Mouse (Mus musculus): ENCODE results near the gene Olfr1484. TPM values are rescaled to one million over a fixed set of nuclear protein-coding genes. Genes with fewer than 3 reads are reported as not detected.
"Not testable (repeated sequence)": the region's sequence is repeated elsewhere in the genome, so short reads cannot be mapped to it uniquely, and the experiment has no call there.

Gene Olfr1484
- not detected in 2 replicates for total RNA-seq (2015)
- total RNA-seq (2017) = not detected in 2 replicates

- ATAC-seq (replicated peaks; ENCODE audit: poor library complexity) = no peak
Observed at GRCm38 (mm10) chr19:13583211-13583610, at the start of gene Olfr1484. Gene Olfr1484, plus strand, starts transcription at chr19:13583511.

- not testable (repeated sequence) for ATAC-seq (replicated peaks; ENCODE audit: poor library complexity)
Observed at GRCm38 (mm10) chr19:13617075-13617474, 33.8 kb downstream of the Olfr1484 start, which contains the start of gene Olfr1487. Gene Olfr1487, plus strand, starts transcription at chr19:13617375.

GRCm38 (mm10) chr19:13631321-13631720 is 48.0 kb downstream of the Olfr1484 start, which contains the start of gene Olfr1489:
Gene Olfr1489, plus strand, starts transcription at chr19:13631621.
- no peak for ATAC-seq (replicated peaks; ENCODE audit: poor library complexity)

Other genes with a start within 250 kb of the Olfr1484 start
- not detected in 2 replicates for gene Olfr1466, start 244.6 kb upstream of the Olfr1484 start, total RNA-seq (2015)
- not detected in 2 replicates for gene Olfr1466, start 244.6 kb upstream of the Olfr1484 start, total RNA-seq (2017)
- not detected in 2 replicates for gene Olfr1467, start 221.3 kb upstream of the Olfr1484 start, total RNA-seq (2015)
- not detected in 2 replicates for gene Olfr1467, start 221.3 kb upstream of the Olfr1484 start, total RNA-seq (2017)
- not detected in 2 replicates for gene Olfr1469, start 175.7 kb upstream of the Olfr1484 start, total RNA-seq (2015)
- not detected in 2 replicates for gene Olfr1469, start 175.7 kb upstream of the Olfr1484 start, total RNA-seq (2017)
- not detected in 2 replicates for gene Olfr1471, start 140.1 kb upstream of the Olfr1484 start, total RNA-seq (2015)
- gene Olfr1471, start 140.1 kb upstream of the Olfr1484 start, total RNA-seq (2017) = not detected in 2 replicates
- gene Olfr1472, start 127.4 kb upstream of the Olfr1484 start, total RNA-seq (2015) = not detected in 2 replicates
- gene Olfr1472, start 127.4 kb upstream of the Olfr1484 start, total RNA-seq (2017) = not detected in 2 replicates
- gene Olfr1474, start 113.9 kb upstream of the Olfr1484 start, total RNA-seq (2015) = not detected in 2 replicates
- not detected in 2 replicates for gene Olfr1474, start 113.9 kb upstream of the Olfr1484 start, total RNA-seq (2017)
- gene Olfr1475, start 103.3 kb upstream of the Olfr1484 start, total RNA-seq (2015) = not detected in 2 replicates
- gene Olfr1475, start 103.3 kb upstream of the Olfr1484 start, total RNA-seq (2017) = not detected in 2 replicates
- not detected in 2 replicates for gene Olfr1477, start 83.0 kb upstream of the Olfr1484 start, total RNA-seq (2015)
- gene Olfr1477, start 83.0 kb upstream of the Olfr1484 start, total RNA-seq (2017) = not detected in 2 replicates
- not detected in 2 replicates for gene Olfr1480, start 55.6 kb upstream of the Olfr1484 start, total RNA-seq (2015)
- not detected in 2 replicates for gene Olfr1480, start 55.6 kb upstream of the Olfr1484 start, total RNA-seq (2017)
- not detected in 2 replicates for gene Olfr1487, start 33.9 kb downstream of the Olfr1484 start, total RNA-seq (2015)
- gene Olfr1487, start 33.9 kb downstream of the Olfr1484 start, total RNA-seq (2017) = not detected in 2 replicates
- gene Olfr1489, start 48.1 kb downstream of the Olfr1484 start, total RNA-seq (2015) = not detected in 2 replicates
- not detected in 2 replicates for gene Olfr1489, start 48.1 kb downstream of the Olfr1484 start, total RNA-seq (2017)
- not detected in 2 replicates for gene Olfr1490, start 67.6 kb downstream of the Olfr1484 start, total RNA-seq (2015)
- not detected in 2 replicates for gene Olfr1490, start 67.6 kb downstream of the Olfr1484 start, total RNA-seq (2017)
- gene Olfr1491, start 113.8 kb downstream of the Olfr1484 start, total RNA-seq (2015) = not detected in 2 replicates
- not detected in 2 replicates for gene Olfr1491, start 113.8 kb downstream of the Olfr1484 start, total RNA-seq (2017)
- not detected in 2 replicates for gene Olfr1493-ps1, start 139.8 kb downstream of the Olfr1484 start, total RNA-seq (2015)
- not detected in 2 replicates for gene Olfr1493-ps1, start 139.8 kb downstream of the Olfr1484 start, total RNA-seq (2017)
- gene Olfr1494, start 156.2 kb downstream of the Olfr1484 start, total RNA-seq (2015) = not detected in 2 replicates
- not detected in 2 replicates for gene Olfr1494, start 156.2 kb downstream of the Olfr1484 start, total RNA-seq (2017)
- not detected in 2 replicates for gene Olfr1495, start 181.1 kb downstream of the Olfr1484 start, total RNA-seq (2015)
- not detected in 2 replicates for gene Olfr1495, start 181.1 kb downstream of the Olfr1484 start, total RNA-seq (2017)
- gene Olfr1496, start 194.4 kb downstream of the Olfr1484 start, total RNA-seq (2015) = not detected in 2 replicates
- not detected in 2 replicates for gene Olfr1496, start 194.4 kb downstream of the Olfr1484 start, total RNA-seq (2017)
- gene Olfr1497, start 214.7 kb downstream of the Olfr1484 start, total RNA-seq (2015) = not detected in 2 replicates
- gene Olfr1497, start 214.7 kb downstream of the Olfr1484 start, total RNA-seq (2017) = not detected in 2 replicates
- gene Olfr1499, start 235.9 kb downstream of the Olfr1484 start, total RNA-seq (2015) = not detected in 2 replicates
- not detected in 2 replicates for gene Olfr1499, start 235.9 kb downstream of the Olfr1484 start, total RNA-seq (2017)
- not detected in 2 replicates for gene Olfr1500, start 247.0 kb downstream of the Olfr1484 start, total RNA-seq (2015)
- gene Olfr1500, start 247.0 kb downstream of the Olfr1484 start, total RNA-seq (2017) = not detected in 2 replicates

Measured in megakaryocyte progenitor cell, adult 5-6 weeks (primary cell).